Mouse (Mus musculus) intestine, postnatal 0 days (tissue): Measurements from ENCODE around the gene Ptdss2. TPM values are rescaled to one million over a fixed set of nuclear protein-coding genes. Genes with fewer than 3 reads are reported as not detected.

ENCODE experiments used
- ATAC-seq: fragments of 200-750 bp; cut with Nextera tagmentation; 2 replicates; pipeline ENCODE4 v1.8.0; 2017; ENCODE audit warnings: mild to moderate bottlenecking, moderate TSS enrichment, moderate library complexity
- H3K27ac ChIP-seq: fragments of 300-500 bp; sonication (generic); 2 replicates; pipeline ENCODE4 v1.5.1; 2014; ENCODE audit warnings: mild to moderate bottlenecking, low read depth, low read length, moderate library complexity
- H3K27me3 ChIP-seq: fragments of 300-500 bp; sonication (generic); replicated peaks from 2 replicates; pipeline ENCODE4 v1.6.1; 2014; ENCODE audit warnings: low read length, mixed read lengths; ENCODE audit not compliant: control insufficient read depth, insufficient read depth
- H3K36me3 ChIP-seq: fragments of 300-500 bp; sonication (generic); 2 replicates; pipeline ENCODE4 v1.6.1; 2014; ENCODE audit warnings: mild to moderate bottlenecking, moderate library complexity; ENCODE audit not compliant: control insufficient read depth, insufficient read depth
- H3K4me1 ChIP-seq: fragments of 300-500 bp; sonication (generic); replicated peaks from 2 replicates; pipeline ENCODE4 v1.6.1; 2014; ENCODE audit warnings: antibody characterized with exemption, low read length, mixed read lengths; ENCODE audit not compliant: control insufficient read depth, insufficient read depth
- H3K4me2 ChIP-seq: fragments of 300-500 bp; sonication (generic); replicated peaks from 2 replicates; pipeline ENCODE4 v1.6.1; 2014; ENCODE audit warnings: low read depth, mild to moderate bottlenecking, moderate library complexity
- H3K4me3 ChIP-seq: fragments of 300-500 bp; sonication (generic); 2 replicates; pipeline ENCODE4 v1.5.1; 2014; ENCODE audit warnings: low read depth, low read length
- H3K9ac ChIP-seq: fragments of 300-500 bp; sonication (generic); 2 replicates; pipeline ENCODE4 v1.6.1; 2014; ENCODE audit warnings: mild to moderate bottlenecking, low read depth, low read length
- H3K9me3 ChIP-seq: fragments of 300-500 bp; sonication (generic); 2 replicates; pipeline ENCODE4 v1.6.1; 2016; ENCODE audit warnings: mixed run types; ENCODE audit not compliant: control insufficient read depth
- CTCF ChIP-seq: sonication (generic); IDR thresholded peaks from 2 replicates; pipeline ENCODE4 v1.5.1; 2016; ENCODE audit warnings: low read depth, mild to moderate bottlenecking, control low read depth, antibody characterized with exemption, moderate library complexity
- WGBS: fragments of 180-500 bp; shearing (Covaris S2); extraction: QIAGEN DNeasy Blood & Tissue Kit; methylation state at CpG from one replicate; pipeline ENCODE4 v1.1.7; 2014; 5-methylcytosine and 5-hydroxymethylcytosine counted together
- polyA plus RNA-seq: library from polyadenylated mRNA; unstranded; fragments of >200 nt; fragmentation: Nextera tagmentation; extraction: Ambion mirVana; gene quantifications from 2 replicates; pipeline ENCODE4 v1.2.1, GENCODE M21; 2015

The Ptdss2 gene
- polyA plus RNA-seq, 1 experiment from 2014 or later, result 37.7 TPM

DNA sequence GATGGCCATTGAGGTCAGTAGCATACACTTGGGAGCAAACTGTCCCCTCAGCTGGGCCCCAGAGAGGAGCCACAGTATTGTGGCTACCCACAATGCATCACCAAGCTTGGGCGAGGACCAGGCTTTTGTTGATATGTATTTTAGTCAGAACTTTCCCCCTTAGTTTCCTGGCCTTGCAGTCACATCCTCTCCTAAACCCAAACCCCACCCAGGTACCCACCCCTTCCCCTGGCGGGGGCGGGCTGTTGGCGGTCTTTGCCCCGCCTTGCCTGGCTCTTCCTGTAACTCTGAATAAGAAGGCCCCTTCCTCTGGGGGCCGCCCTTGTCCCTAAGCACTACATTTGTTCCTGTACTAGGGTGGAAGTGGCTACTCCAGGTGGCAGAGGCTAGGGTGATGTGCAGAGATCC is 25.5 kb upstream of the Ptdss2 start:
- ATAC-seq, result no peak
- Histone ChIP-seq H3K27me3 (no peaks in the 10 kb centered on the region), H3K9ac (no peak overlapping the region), H3K9me3 (no peaks in the 10 kb centered on the region), H3K27ac (no peak overlapping the region; the same call in 1 of the 2 replicates), H3K4me3 (no peak overlapping the region), H3K4me2 (peak overlapping the region; percentile 30; the same call in 1 of the 2 replicates), H3K36me3 (peaks cover 4% of the 10 kb centered on the region; the same call in 1 of the 2 replicates), H3K4me1 (no peaks in the 10 kb centered on the region; the same call in 1 of the 2 replicates)
- TF ChIP-seq CTCF, result peak; percentile 37
- whole genome bisulfite sequencing, result 38% methylated on average over 6 of the region's 6 CpGs

DNA sequence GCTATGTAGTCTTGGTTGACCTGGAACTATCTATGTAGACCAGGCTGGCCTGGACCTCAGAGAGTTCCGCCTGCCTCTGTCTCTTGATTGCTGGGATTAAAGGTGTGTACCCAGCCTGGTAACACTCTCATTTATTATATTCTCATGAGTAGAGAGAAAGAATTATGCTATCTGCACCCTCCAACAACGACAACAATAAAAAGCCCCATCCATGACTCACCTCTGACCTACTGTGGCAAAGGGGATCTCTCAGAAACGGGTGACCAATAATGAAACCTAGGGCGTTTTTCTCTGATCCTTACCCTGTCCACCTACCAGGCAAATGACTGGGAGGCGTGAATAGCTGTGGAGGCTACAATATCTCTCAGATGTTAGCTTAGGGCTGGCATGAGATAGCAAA is 25.0 kb upstream of the Ptdss2 start:
- Histone ChIP-seq H3K9ac (no peak overlapping the region), H3K4me3 (no peak overlapping the region), H3K27me3 (no peaks in the 10 kb centered on the region), H3K4me1 (no peaks in the 10 kb centered on the region; the same call in 1 of the 2 replicates), H3K36me3 (no peaks in the 10 kb centered on the region), H3K9me3 (no peaks in the 10 kb centered on the region), H3K27ac (no peak overlapping the region), H3K4me2 (no peak overlapping the region)
- no peak for TF ChIP-seq CTCF
- WGBS, result 58% methylated on average over 5 of the region's 5 CpGs
- ATAC-seq, result no peak

GRCm38 (mm10) chr7:141099911-141100691 is 22.1 kb upstream of the Ptdss2 start, which contains the start of gene Sigirr:
Sigirr (minus strand) TSS chr7:141100572.
- ATAC-seq, result peak; percentile 81
- Histone ChIP-seq H3K4me3 (peak within 1 kb of the TSS; percentile 50), H3K9ac (peak within 1 kb of the TSS; percentile 64), H3K9me3 (no peaks in the 10 kb centered on the region), H3K4me2 (peak within 1 kb of the TSS; percentile 89), H3K27me3 (no peaks in the 10 kb centered on the region), H3K36me3 (peaks cover 20% of the 10 kb centered on the region; the same call in 1 of the 2 replicates), H3K4me1 (no peaks in the 10 kb centered on the region; the same call in 1 of the 2 replicates), H3K27ac (peak within 1 kb of the TSS; percentile 93)
- WGBS, result 1% methylated on average over 55 of the region's 56 CpGs
- TF ChIP-seq CTCF, result no peak

GRCm38 (mm10) chr7:141103161-141103560 is 19.0 kb upstream of the Ptdss2 start:
- WGBS, result 55% methylated on average over 3 of the region's 3 CpGs
- no peak overlapping the region for H3K27ac ChIP-seq
- H3K4me3 ChIP-seq, result no peak overlapping the region
- H3K4me2 ChIP-seq, result no peak overlapping the region
- H3K4me1 ChIP-seq, result no peaks in the 10 kb centered on the region
- no peaks in the 10 kb centered on the region for H3K9me3 ChIP-seq
- H3K9ac ChIP-seq, result no peak overlapping the region
- H3K36me3 ChIP-seq, result peaks cover 39% of the 10 kb centered on the region; the same call in 1 of the 2 replicates
- no peak for TF ChIP-seq CTCF
- ATAC-seq, result no peak
- no peaks in the 10 kb centered on the region for H3K27me3 ChIP-seq

DNA sequence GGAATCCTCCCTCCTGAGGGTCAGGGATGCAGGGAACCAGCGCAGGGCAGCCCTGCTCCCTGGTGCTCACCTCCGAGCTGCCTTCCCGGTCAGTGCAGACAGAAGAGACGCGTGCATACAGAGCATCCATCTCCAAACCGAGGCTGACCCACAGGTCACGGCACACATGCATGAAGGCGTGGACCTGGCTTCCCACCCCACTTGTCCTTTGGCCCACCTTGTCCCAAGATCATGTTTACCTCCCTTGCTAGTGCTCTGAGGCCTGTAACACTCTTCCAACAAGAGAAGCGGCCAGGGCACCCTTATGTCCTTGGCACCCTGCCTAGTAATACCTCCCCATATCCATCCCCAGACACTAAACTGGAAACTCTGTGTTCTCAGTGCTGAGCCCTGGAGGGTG is 6.3 kb upstream of the Ptdss2 start:
- Histone ChIP-seq H3K27me3 (no peaks in the 10 kb centered on the region), H3K9ac (0 out of 2 replicates have a peak overlapping the region, but pooled peaks have one; percentile 34), H3K9me3 (no peaks in the 10 kb centered on the region), H3K36me3 (peaks cover 3% of the 10 kb centered on the region; the same call in 1 of the 2 replicates), H3K27ac (no peak overlapping the region), H3K4me1 (peaks cover 16% of the 10 kb centered on the region), H3K4me2 (peak overlapping the region; percentile 66), H3K4me3 (peak overlapping the region; percentile 1; the same call in 1 of the 2 replicates)
- ATAC-seq, result no peak
- TF ChIP-seq CTCF, result no peak
- WGBS, result 76% methylated on average over 9 of the region's 9 CpGs

GRCm38 (mm10) chr7:141117636-141118035 is 4.5 kb upstream of the Ptdss2 start, which contains the start of gene Ano9:
Ano9 (minus strand) TSS chr7:141117806.
- Histone ChIP-seq H3K4me3 (peak within 1 kb of the TSS; percentile 41), H3K4me2 (peak within 1 kb of the TSS; percentile 66), H3K4me1 (peaks cover 20% of the 10 kb centered on the region), H3K9me3 (no peaks in the 10 kb centered on the region), H3K36me3 (peaks cover 3% of the 10 kb centered on the region; the same call in 1 of the 2 replicates), H3K27me3 (no peaks in the 10 kb centered on the region), H3K27ac (peak within 1 kb of the TSS; percentile 77), H3K9ac (peak within 1 kb of the TSS; percentile 34)
- 7% methylated on average over 9 of the region's 9 CpGs for WGBS
- peak; percentile 39 for ATAC-seq
- TF ChIP-seq CTCF, result peak; percentile 22; the same call in 1 of the 2 replicates
